Mouse (Mus musculus) heart, postnatal 10 days (tissue): ENCODE data around the gene Gins2. TPM values are rescaled to one million over a fixed set of nuclear protein-coding genes. Genes with fewer than 3 reads are reported as not detected.

Source experiments
- DNase-seq, 2 experiments: peaks; one replicate each; pipeline ENCODE4 v3.0.0; 2021
- intact Hi-C: fragments of 180-260 bp; cut with DNase I; formaldehyde crosslinking; loops from one replicate; pipeline ENCODE4 v1.15.1; 2025
- microRNA-seq, 2 experiments: library from miRNA; unstranded; fragments of <30 nt; microRNA quantifications; one replicate each; pipeline ENCODE4 v1.2.0; 2022
- total RNA-seq, 2 experiments: library from RNA; stranded (reverse); gene quantifications; 2 replicates each; pipeline ENCODE4 v1.2.3; 2021

Gins2 gene
- total RNA-seq, 2 experiments from 2014 or later, result 14.6 to 15.2 TPM

GRCm38 (mm10) chr8:120534504-120535368, 54.4 kb downstream of the Gins2 start:
- peak; percentile 90 to 91 for DNase-seq
- intact Hi-C loops, result loop anchor here (1.0 to 2.0 kb wide), 2 partner anchors 45 to 126 kb away; no protein-coding TSS in a partner anchor

GRCm38 (mm10) chr8:120534080-120534479, 55.0 kb downstream of the Gins2 start:
- intact Hi-C loops, result loop anchor here (1.0 to 2.0 kb wide), 2 partner anchors 45 to 125 kb away; no protein-coding TSS in a partner anchor
- DNase-seq, result no peak

DNA sequence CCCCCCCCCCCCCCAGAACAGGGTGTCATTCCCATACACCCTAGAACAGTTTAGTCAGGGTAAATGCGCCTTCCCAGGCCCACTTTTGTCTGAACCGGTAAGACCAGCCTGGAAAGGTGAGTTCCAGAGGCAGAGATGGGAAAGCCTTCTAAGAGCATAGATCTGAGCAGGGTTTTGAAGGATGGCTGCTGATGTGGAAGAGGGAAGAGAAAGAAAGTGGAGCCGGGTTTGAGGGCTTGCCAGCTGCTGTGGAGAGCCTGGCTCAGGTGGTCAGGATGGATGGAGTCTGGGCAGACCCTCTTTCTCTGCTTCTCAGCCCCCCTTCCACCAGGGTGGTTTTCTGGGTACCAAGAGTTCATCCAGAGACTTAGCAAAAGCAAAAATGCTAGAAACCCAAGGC, 55.7 kb downstream of the Gins2 start:
- intact Hi-C loops, result no loop called here
- DNase-seq, result no peak

- intact Hi-C loops, result no loop called here
These were observed 56.4 kb downstream of the Gins2 start for GRCm38 (mm10) chr8:120532517-120533215.

GRCm38 (mm10) chr8:120531775-120532516, 57.2 kb downstream of the Gins2 start:
- DNase-seq, result peak; percentile 44 to 57
- intact Hi-C loops, result no loop called here

More at GRCm38 (mm10) chr8:120532517-120533215, 56.4 kb downstream of the Gins2 start:
- DNase-seq, result no peak

DNA sequence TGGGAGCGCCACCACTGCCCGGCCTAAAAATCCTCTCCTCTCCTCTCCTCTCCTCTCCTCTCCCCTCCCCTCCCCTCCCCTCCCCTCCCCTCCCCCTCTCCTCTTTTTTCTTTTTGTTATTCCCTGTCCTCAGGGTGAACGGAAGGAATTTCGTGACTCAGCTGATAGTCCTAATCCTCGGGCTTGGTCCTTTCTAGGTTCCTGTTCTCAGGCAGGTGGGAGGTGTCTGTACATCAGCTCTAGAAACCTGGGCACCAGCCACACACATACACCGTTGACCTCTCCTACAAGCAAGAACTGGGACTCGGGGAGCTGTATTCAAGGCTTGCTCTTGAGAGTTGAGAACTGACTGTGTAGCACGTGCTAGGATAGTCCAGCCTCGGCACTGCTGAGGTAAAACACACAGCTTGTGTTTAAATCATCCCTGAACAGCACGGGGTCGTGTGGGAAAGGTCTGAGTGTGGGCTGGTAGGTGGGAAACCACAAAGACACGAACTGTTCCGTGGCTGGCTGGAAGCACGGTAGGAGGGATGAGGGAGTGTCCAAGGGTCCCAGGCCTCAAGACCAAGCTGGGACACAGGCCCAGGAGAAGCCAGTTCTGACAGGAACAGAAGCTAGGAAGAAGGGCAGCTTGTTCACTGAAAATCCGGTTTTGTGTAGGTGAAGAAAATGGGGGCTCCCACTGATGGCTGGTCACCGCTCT, 58.0 kb downstream of the Gins2 start:
- intact Hi-C loops, result no loop called here
- no peak for DNase-seq

GRCm38 (mm10) chr8:120529226-120529625, 59.9 kb downstream of the Gins2 start:
- no peak for DNase-seq
- intact Hi-C loops, result no loop called here

Small RNA genes lying within 50 kb of the gene (microRNA-seq; reads per million reads assigned to microRNA genes)
- 0.95 to 2.1 reads per million in 2 experiments for gene Mir7687

Other genes starting within 250 kb of the Gins2 start
- gene 1190005I06Rik, start 58.3 kb upstream of the Gins2 start, total RNA-seq, result 1 to 10 TPM; 5.1 to 10.0 TPM
- under 1 TPM in 1 of 2 experiments, not detected in 1; 0.48 TPM for gene Gm27021, start 78.8 kb upstream of the Gins2 start, total RNA-seq
- gene Cox4i1, start 78.9 kb upstream of the Gins2 start, total RNA-seq, result 1,000 to 10,000 TPM; 3,943 to 4,033 TPM
- 10 to 100 TPM; 65.9 to 68.6 TPM for gene Emc8, start 79.3 kb upstream of the Gins2 start, total RNA-seq
- 1 to 10 TPM; 6.0 to 7.7 TPM for gene Irf8, start 147.1 kb upstream of the Gins2 start, total RNA-seq